Mouse (Mus musculus) C2C12 (cell line): ENCODE results near the gene Ly6g6d. TPM values are rescaled to one million over a fixed set of nuclear protein-coding genes. Genes with fewer than 3 reads are reported as not detected.

Source experiments
- H3K27me3 ChIP-seq: one replicate; pipeline ENCODE4 v1.6.1; 2011; ENCODE audit not compliant: control insufficient read depth, insufficient read depth, insufficient read length
- H3K36me3 ChIP-seq: one replicate; pipeline ENCODE4 v1.6.1; 2011; ENCODE audit not compliant: control insufficient read depth, insufficient read depth
- H3K4me3 ChIP-seq: one replicate; pipeline ENCODE4 v1.5.1; 2011; ENCODE audit warnings: mild to moderate bottlenecking, control low read depth; ENCODE audit not compliant: poor library complexity, insufficient read depth, severe bottlenecking
- H3K79me2 ChIP-seq: one replicate; pipeline ENCODE4 v1.6.1; 2011; ENCODE audit not compliant: control insufficient read depth, insufficient read depth
- H3K79me3 ChIP-seq: one replicate; pipeline ENCODE4 v1.6.1; 2011; ENCODE audit warnings: low read depth, control low read depth
- H3ac ChIP-seq: one replicate; pipeline ENCODE3; 2011; ENCODE audit warnings: low read depth; ENCODE audit not compliant: control insufficient read depth, insufficient read length
- CEBPB ChIP-seq: IDR thresholded peaks from one replicate; pipeline ENCODE4 v1.6.1; 2011; ENCODE audit warnings: low read depth, mild to moderate bottlenecking, control low read depth, moderate library complexity
- CTCF ChIP-seq: IDR thresholded peaks from one replicate; pipeline ENCODE4 v1.5.1; 2011; ENCODE audit not compliant: control insufficient read depth, insufficient read depth, insufficient read length
- FOSL1 ChIP-seq: IDR thresholded peaks from one replicate; pipeline ENCODE4 v1.8.0; 2011; ENCODE audit warnings: mild to moderate bottlenecking, low read length; ENCODE audit not compliant: poor library complexity, insufficient read depth, severe bottlenecking
- MAX ChIP-seq: IDR thresholded peaks from one replicate; pipeline ENCODE4 v1.6.1; 2011; ENCODE audit warnings: mild to moderate bottlenecking, control low read depth
- MYOD1 ChIP-seq: IDR thresholded peaks from one replicate; pipeline ENCODE4 v1.6.1; 2011; ENCODE audit warnings: low read depth; ENCODE audit not compliant: control insufficient read depth, insufficient read length
- MYOG ChIP-seq: IDR thresholded peaks from one replicate; pipeline ENCODE4 v1.6.1; 2011; ENCODE audit not compliant: control insufficient read depth, insufficient read length; ENCODE audit errors: extremely low read depth
- USF1 ChIP-seq: IDR thresholded peaks from one replicate; pipeline ENCODE4 v1.6.1; 2011; ENCODE audit warnings: low read depth, mild to moderate bottlenecking, control low read depth, moderate library complexity
- polyA plus RNA-seq: library from polyadenylated mRNA; unstranded; fragments of >200 nt; fragmentation: generic; extraction: Trizol; gene quantifications from one replicate; pipeline ENCODE4 v1.2.1, GENCODE M21; 2012; ENCODE audit warnings: missing spikeins

The Ly6g6d gene
- polyA plus RNA-seq, 1 experiment: not detected

GRCm38 (mm10) chr17:35083929-35084497, 6.1 kb upstream of the Ly6g6d start:
- no peaks in the 10 kb centered on the region for H3K79me2 ChIP-seq
- no peaks in the 10 kb centered on the region for H3K79me3 ChIP-seq
- H3K4me3 ChIP-seq: no peak overlapping the region
- H3ac ChIP-seq: no peak overlapping the region
- no peaks in the 10 kb centered on the region for H3K36me3 ChIP-seq
- TF ChIP-seq USF1: no peak
- TF ChIP-seq CEBPB: no peak
- TF ChIP-seq CTCF: no peak
- no peak for TF ChIP-seq MAX
- no peak for TF ChIP-seq MYOG
- no peak for TF ChIP-seq FOSL1
- no peak for TF ChIP-seq MYOD1
- H3K27me3 ChIP-seq: peaks cover 8% of the 10 kb centered on the region

- Histone ChIP-seq H3K4me3 (no peak overlapping the region), H3K79me3 (no peaks in the 10 kb centered on the region), H3K79me2 (no peaks in the 10 kb centered on the region), H3K27me3 (peaks cover 11% of the 10 kb centered on the region), H3K36me3 (no peaks in the 10 kb centered on the region), H3ac (no peak overlapping the region)
- TF ChIP-seq MYOG (no peak), FOSL1 (no peak), CEBPB (no peak), USF1 (no peak), MAX (no peak), MYOD1 (no peak), CTCF (no peak)
Measured at GRCm38 (mm10) chr17:35082841-35083576, 5.1 kb upstream of the Ly6g6d start.

- no peaks in the 10 kb centered on the region for H3K79me2 ChIP-seq
- TF ChIP-seq USF1: no peak
- no peak for TF ChIP-seq CEBPB
- no peak for TF ChIP-seq MYOD1
- TF ChIP-seq FOSL1: no peak
- no peak for TF ChIP-seq CTCF
- no peak for TF ChIP-seq MYOG
- no peak for TF ChIP-seq MAX
Measured at GRCm38 (mm10) chr17:35080710-35081109, 2.8 kb upstream of the Ly6g6d start.

GRCm38 (mm10) chr17:35080248-35080647, 2.4 kb upstream of the Ly6g6d start:
- no peaks in the 10 kb centered on the region for H3K79me3 ChIP-seq
- H3K27me3 ChIP-seq: peaks cover 23% of the 10 kb centered on the region
- no peaks in the 10 kb centered on the region for H3K36me3 ChIP-seq
- no peaks in the 10 kb centered on the region for H3K79me2 ChIP-seq
- H3K4me3 ChIP-seq: no peak overlapping the region
- no peak for TF ChIP-seq CEBPB
- no peak for TF ChIP-seq MYOG
- no peak for TF ChIP-seq MAX
- no peak for TF ChIP-seq MYOD1
- TF ChIP-seq USF1: no peak
- no peak for TF ChIP-seq CTCF
- TF ChIP-seq FOSL1: no peak
- H3ac ChIP-seq: no peak overlapping the region

More at GRCm38 (mm10) chr17:35080710-35081109, 2.8 kb upstream of the Ly6g6d start:
- Histone ChIP-seq H3K79me3 (no peaks in the 10 kb centered on the region), H3K4me3 (no peak overlapping the region), H3K36me3 (no peaks in the 10 kb centered on the region), H3ac (no peak overlapping the region), H3K27me3 (peaks cover 23% of the 10 kb centered on the region)

GRCm38 (mm10) chr17:35079778-35080177, 1.9 kb upstream of the Ly6g6d start:
- TF ChIP-seq FOSL1 (no peak), MYOD1 (no peak), MYOG (no peak), CTCF (no peak), CEBPB (no peak), USF1 (no peak), MAX (no peak)
- Histone ChIP-seq H3K27me3 (peaks cover 23% of the 10 kb centered on the region), H3ac (no peak overlapping the region), H3K79me2 (no peaks in the 10 kb centered on the region), H3K79me3 (no peaks in the 10 kb centered on the region), H3K36me3 (no peaks in the 10 kb centered on the region), H3K4me3 (no peak overlapping the region)
